Mouse (Mus musculus): ENCODE results near the gene Tns1.
A peak's percentile ranks its signal among the peaks of the same experiment; 100 is the strongest.

Tns1 gene

GRCm38 (mm10) chr1:73985611-73986010 is 138.6 kb downstream of the Tns1 start:
- no peak for DNase-seq

GRCm38 (mm10) chr1:73979214-73979613 is 145.0 kb downstream of the Tns1 start:
- peak; percentile 56 for DNase-seq

- DNase-seq = no peak
Observed at GRCm38 (mm10) chr1:73978576-73978975, 145.7 kb downstream of the Tns1 start.

GRCm38 (mm10) chr1:73973992-73974391 is 150.3 kb downstream of the Tns1 start:
- no peak for DNase-seq

- DNase-seq = no peak
Observed at GRCm38 (mm10) chr1:73972726-73973125, 151.5 kb downstream of the Tns1 start.

GRCm38 (mm10) chr1:73970161-73970730 is 154.0 kb downstream of the Tns1 start:
- DNase-seq = no peak

GRCm38 (mm10) chr1:73968712-73969511 is 155.3 kb downstream of the Tns1 start:
- no peak for DNase-seq

GRCm38 (mm10) chr1:73966411-73967238 is 157.6 kb downstream of the Tns1 start:
- DNase-seq = no peak

- DNase-seq = no peak
Observed at GRCm38 (mm10) chr1:73964151-73964743, 160.0 kb downstream of the Tns1 start.

GRCm38 (mm10) chr1:73963626-73964025 is 160.6 kb downstream of the Tns1 start:
- DNase-seq = no peak

- no peak for DNase-seq
Observed at GRCm38 (mm10) chr1:73962668-73963371, 161.4 kb downstream of the Tns1 start.

GRCm38 (mm10) chr1:73962049-73962448 is 162.2 kb downstream of the Tns1 start:
- no peak for DNase-seq

- no peak for DNase-seq
Observed at GRCm38 (mm10) chr1:73959758-73960157, 164.5 kb downstream of the Tns1 start.

GRCm38 (mm10) chr1:73959344-73959743 is 164.9 kb downstream of the Tns1 start:
- DNase-seq = no peak

- no peak for DNase-seq
Observed at GRCm38 (mm10) chr1:73958210-73958983, 165.9 kb downstream of the Tns1 start.

- no peak for DNase-seq
Observed at GRCm38 (mm10) chr1:73957428-73957827, 166.8 kb downstream of the Tns1 start.

- no peak for DNase-seq
Observed at GRCm38 (mm10) chr1:73956320-73956719, 167.9 kb downstream of the Tns1 start.

- no peak for DNase-seq
Observed at GRCm38 (mm10) chr1:73955259-73955842, 168.9 kb downstream of the Tns1 start.

GRCm38 (mm10) chr1:73954614-73955013 is 169.6 kb downstream of the Tns1 start:
- no peak for DNase-seq

GRCm38 (mm10) chr1:73954015-73954408 is 170.2 kb downstream of the Tns1 start:
- no peak for DNase-seq

- no peak for DNase-seq
Observed at GRCm38 (mm10) chr1:73953317-73954014, 170.8 kb downstream of the Tns1 start.

Data from right cerebral cortex, postnatal 14 days (tissue).